Mouse (Mus musculus): ENCODE data around the gene Trak1. TPM values are rescaled to one million over a fixed set of nuclear protein-coding genes. Genes with fewer than 3 reads are reported as not detected.

Gene Trak1
- total and polyA plus RNA-seq, 3 experiments: 8.2 to 28.6 (median 18.1) TPM

DNA sequence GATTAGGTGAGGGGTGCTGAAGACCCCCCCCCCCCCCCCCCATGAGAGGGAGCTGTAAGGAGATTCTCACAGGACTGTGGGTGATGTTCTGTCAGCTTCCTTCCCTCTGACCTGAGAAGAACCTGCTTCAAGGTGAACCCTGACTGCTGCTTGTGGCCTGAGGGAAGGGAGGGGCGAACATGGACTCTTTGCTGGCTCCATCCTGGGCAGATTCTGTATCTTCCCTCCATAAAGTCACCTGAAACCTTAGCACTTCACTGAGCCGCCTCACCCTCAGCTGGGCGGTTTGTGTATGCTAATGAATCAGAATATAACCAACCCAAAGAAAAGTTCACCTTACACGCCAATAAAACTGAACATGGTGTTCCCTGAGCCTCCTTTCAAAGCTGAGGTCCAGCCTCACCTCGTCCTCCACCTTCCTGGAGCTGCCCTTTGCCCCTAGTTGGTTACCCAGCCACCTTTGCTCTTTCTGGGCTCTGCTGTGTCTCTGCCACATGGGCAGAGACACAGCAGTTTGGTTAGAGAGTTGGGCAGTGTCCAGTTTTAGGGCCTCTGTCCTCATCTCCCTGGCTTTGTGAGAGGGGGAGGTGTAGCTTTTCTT is 45.3 kb downstream of the Trak1 start:
- Histone ChIP-seq H3K9me3 (replicated peaks; ENCODE audit: low read length) (no peaks in the 10 kb centered on the region), H3K4me3 (replicated peaks in 1 of 3; ENCODE audit: low read depth in 2 of 3, low read length in 2 of 3, poor library complexity in 1 of 3) (no peak overlapping the region), H3K4me2 (ENCODE audit: insufficient read depth, low read depth, poor library complexity, severe bottlenecking) (no peak overlapping the region), H3K9ac (ENCODE audit: insufficient read depth, low read depth) (no peak overlapping the region), H3K4me1 (ENCODE audit: control insufficient read depth in 1 of 2, insufficient read depth in 2 of 2) (peaks cover 1 to 20% of the 10 kb centered on the region in 2 experiments; a peak in 2 of 4 replicates), H3K79me2 (replicated peaks; ENCODE audit: control insufficient read depth, extremely low read depth, insufficient read depth, poor library complexity, severe bottlenecking) (no peaks in the 10 kb centered on the region; the same call in 1 of the 2 replicates), H3K36me3 (replicated peaks in 1 of 2; ENCODE audit: control insufficient read depth in 1 of 2, insufficient read depth in 1 of 2, low read length in 1 of 2) (peaks cover 0 to 47% of the 10 kb centered on the region in 2 experiments), H3K27ac (ENCODE audit: insufficient read depth, low read depth) (no peak overlapping the region), H3K27me3 (replicated peaks) (no peaks in the 10 kb centered on the region)
- in situ Hi-C loops (cut with MboI; ENCODE audit: low pct_ligation_motif_present, low pct_unique_long_range_greater_than_20kb, low sequenced_read_pairs) (no loop called here), dilution Hi-C loops (cut with MboI; ENCODE audit: extremely low pct_ligation_motif_present, extremely low pct_unique_long_range_greater_than_20kb, low sequenced_read_pairs) (no loop called here)
- TF ChIP-seq JUN (IDR thresholded peaks at IDR 0.05; ENCODE audit: insufficient read depth, low read depth, low read length): no peak
- no peak for TF ChIP-seq USF1 (IDR thresholded peaks at IDR 0.05; ENCODE audit: low read depth, low read length)
- no peak for TF ChIP-seq HCFC1 (IDR thresholded peaks at IDR 0.05; ENCODE audit: low read depth, low read length)
- no peak for TF ChIP-seq UBTF (IDR thresholded peaks at IDR 0.05; ENCODE audit: low read depth, low read length)
- no peak for TF ChIP-seq POLR2A (IDR thresholded peaks at IDR 0.05; ENCODE audit: low read depth, low read length)
- no peak for TF ChIP-seq ZC3H11A (IDR thresholded peaks at IDR 0.05; ENCODE audit: low read depth, low read length)
- no peak for TF ChIP-seq KAT2A (IDR thresholded peaks at IDR 0.05; ENCODE audit: insufficient replicate concordance, low read length)
- TF ChIP-seq POLR2AphosphoS2 (IDR thresholded peaks at IDR 0.05; ENCODE audit: low read depth, low read length): no peak
- TF ChIP-seq ZKSCAN1 (IDR thresholded peaks at IDR 0.05; ENCODE audit: borderline replicate concordance, low read depth, low read length): no peak
- no peak for TF ChIP-seq MYC (IDR thresholded peaks at IDR 0.05; ENCODE audit: low read depth, low read length)
- no peak for TF ChIP-seq ELF1 (IDR thresholded peaks at IDR 0.05; ENCODE audit: low read depth, low read length)
- DNase-seq (ENCODE audit: extremely low read depth): no peak

DNA sequence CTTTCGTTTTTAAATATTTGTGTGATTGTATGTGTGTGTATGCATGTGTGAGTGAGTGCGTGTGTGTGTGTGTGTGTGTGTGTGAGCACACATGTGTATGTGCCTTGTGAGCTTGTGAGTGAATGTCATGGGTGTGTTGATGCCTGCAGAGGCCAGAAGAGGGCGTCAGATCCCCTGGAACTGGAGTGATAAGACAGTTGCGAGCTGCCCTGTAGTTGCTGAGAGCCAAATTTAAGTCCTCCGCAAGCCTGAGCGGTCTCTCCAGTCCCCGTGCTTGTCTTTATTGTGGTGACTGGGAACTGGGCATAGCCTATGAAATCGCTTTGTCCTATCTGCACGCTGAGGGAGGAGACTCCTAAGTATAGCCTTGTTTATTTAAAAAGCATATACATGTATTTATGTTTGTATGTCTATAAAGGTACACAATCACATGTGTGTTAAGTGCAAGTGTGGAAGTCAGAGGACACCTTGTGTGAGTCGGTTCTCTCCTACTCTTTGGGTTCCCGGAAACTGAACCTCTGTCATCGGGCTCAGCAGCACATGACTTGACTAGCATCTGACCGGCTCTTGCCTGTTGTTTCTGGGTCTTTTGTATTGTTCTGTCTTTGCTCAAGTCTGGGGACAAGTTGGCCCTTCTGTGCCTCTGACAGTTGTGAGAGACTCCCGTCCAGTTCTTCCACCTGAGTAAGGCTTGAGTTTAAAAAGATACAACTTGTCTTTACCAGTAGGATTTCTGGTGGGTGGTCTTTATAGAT is 46.0 kb downstream of the Trak1 start:
- H3K27me3 ChIP-seq (replicated peaks): no peaks in the 10 kb centered on the region
- H3K4me1 ChIP-seq (ENCODE audit: control insufficient read depth in 1 of 2, insufficient read depth in 2 of 2): peaks cover 4 to 24% of the 10 kb centered on the region in 2 experiments; a peak in 2 of 4 replicates
- H3K9me3 ChIP-seq (replicated peaks; ENCODE audit: low read length): no peaks in the 10 kb centered on the region
- no peak for TF ChIP-seq USF1 (IDR thresholded peaks at IDR 0.05; ENCODE audit: low read depth, low read length)
- no peak for TF ChIP-seq TBP (conservative IDR thresholded peaks at IDR 0.05; ENCODE audit: low read depth, low read length)
- H3K79me2 ChIP-seq (replicated peaks; ENCODE audit: control insufficient read depth, extremely low read depth, insufficient read depth, poor library complexity, severe bottlenecking): no peaks in the 10 kb centered on the region; the same call in 1 of the 2 replicates
- dilution Hi-C loops (cut with MboI; ENCODE audit: extremely low pct_ligation_motif_present, extremely low pct_unique_long_range_greater_than_20kb, low sequenced_read_pairs): no loop called here
- H3K4me2 ChIP-seq (ENCODE audit: insufficient read depth, low read depth, poor library complexity, severe bottlenecking): no peak overlapping the region
- DNase-seq (ENCODE audit: extremely low read depth): no peak
- no peak overlapping the region for H3K27ac ChIP-seq (ENCODE audit: insufficient read depth, low read depth)
- no peak overlapping the region for H3K9ac ChIP-seq (ENCODE audit: insufficient read depth, low read depth)
- no peak overlapping the region for H3K4me3 ChIP-seq (replicated peaks in 1 of 3; ENCODE audit: low read depth in 2 of 3, low read length in 2 of 3, poor library complexity in 1 of 3)
- in situ Hi-C loops (cut with MboI; ENCODE audit: low pct_ligation_motif_present, low pct_unique_long_range_greater_than_20kb, low sequenced_read_pairs): no loop called here
- peaks cover 0 to 45% of the 10 kb centered on the region in 2 experiments for H3K36me3 ChIP-seq (replicated peaks in 1 of 2; ENCODE audit: control insufficient read depth in 1 of 2, insufficient read depth in 1 of 2, low read length in 1 of 2)
